Mouse (Mus musculus): Measurements from ENCODE around the gene Lag3. TPM values are rescaled to one million over a fixed set of nuclear protein-coding genes. Genes with fewer than 3 reads are reported as not detected.

The Lag3 gene
- polyA plus RNA-seq (2012; rRNA removed) = 8.3 and 8.4 TPM in 2 replicates

DNA sequence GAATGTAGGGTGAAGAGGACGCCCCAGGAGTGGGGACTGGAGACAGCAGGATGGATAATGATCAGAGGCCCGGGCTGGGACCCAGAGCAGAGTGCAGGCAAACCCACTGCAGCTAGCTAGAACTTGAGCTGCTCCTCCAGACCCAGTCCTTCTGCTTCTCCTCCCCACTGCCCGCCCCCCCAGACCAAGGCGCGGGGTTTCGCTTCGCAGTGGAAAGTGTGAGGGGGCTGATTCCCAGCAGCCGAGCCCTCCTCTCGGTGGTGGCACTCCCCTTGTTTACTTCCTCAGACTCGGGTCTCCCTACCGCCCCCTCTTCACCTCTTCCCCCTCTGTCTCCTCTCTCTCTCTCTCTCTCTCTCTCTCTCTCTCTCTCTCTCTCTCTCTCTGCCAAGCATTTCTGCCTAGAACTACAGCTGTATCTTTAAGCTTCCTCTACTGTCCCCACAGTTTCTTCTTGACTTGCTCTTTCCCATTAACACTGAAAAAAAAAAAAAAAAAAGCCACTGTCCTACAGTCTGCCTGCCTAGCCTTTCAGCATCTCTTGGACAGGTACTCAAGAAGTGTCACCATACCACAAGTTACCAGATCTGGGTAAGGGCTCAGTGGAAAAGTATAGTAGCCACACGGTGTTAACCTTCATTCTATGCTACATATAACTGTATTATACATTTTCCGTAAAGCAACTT lies at the start of gene Lag3:
Gene Lag3 (minus strand): TSS at position 173 of the 686 bp plus-strand sequence.

DNA sequence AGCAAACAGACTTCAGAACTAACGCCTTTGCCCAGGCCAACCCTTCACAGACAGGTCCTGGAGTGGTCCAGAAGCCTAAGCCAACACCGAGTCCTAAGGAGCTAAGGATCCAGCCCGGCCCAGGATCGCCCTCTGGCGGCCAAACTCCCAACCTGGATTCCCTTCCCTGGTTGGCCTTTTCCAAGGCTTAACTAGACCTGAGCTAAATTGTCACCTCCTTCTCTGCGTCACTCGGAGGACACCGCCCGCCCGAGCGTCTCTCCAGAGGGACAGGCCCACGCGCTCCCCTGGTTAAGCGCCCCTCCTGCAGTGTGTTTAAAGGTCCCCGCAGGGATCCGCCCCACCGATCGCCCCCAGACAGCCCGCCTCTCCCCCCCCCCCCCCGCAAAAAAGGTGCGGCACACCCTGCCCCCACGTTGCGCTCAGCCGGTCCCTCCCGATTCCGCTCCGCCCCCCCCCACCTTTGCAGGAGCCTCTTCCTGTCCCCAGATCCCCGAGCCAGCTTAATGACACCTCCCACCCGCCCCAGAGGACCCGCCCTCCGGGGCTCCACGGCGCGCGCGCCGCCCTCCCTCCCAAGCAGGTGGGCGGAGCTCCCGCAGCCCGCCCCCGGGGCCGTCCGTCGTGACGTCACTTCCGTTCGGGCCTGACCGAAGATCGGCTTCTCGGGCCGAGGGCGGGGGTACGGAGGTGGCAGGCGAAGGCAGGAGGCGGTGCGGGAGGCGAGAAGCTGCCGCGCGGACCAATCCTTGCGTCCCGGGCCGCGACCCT lies 19.4 kb upstream of the Lag3 start, which contains the start of gene Mlf2:
Gene Mlf2 (plus strand): TSS at position 633 of the 771 bp plus-strand sequence.

DNA sequence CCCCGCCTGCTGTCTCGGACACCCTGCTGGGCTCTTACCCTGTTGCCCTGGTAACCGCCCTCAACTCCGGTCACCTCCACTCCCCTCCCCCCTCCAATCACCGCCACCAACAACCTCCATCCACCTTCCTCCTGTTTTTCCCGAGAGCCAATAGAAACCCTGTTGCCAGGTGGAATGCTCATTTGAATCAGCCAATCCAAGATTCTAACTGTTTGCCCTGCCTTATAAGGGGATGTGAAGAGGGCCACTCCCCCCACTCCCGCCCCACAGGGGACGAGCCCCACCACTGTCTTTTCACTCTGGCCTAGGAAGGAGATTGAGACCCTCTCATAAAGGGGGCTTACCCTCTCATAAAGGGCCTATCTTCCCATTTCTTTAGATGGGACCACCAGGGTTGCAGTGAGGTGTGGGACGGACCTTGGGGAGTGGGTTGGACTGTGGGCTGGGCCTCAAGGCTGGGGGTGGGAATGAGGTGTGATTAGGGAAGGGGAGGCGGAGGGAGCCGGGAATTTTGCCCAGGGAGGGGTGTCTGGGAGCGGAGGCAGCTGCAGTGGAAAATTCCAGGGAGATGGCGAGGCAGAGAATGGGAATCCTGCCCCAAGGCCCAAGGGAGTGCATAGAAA lies 8.3 kb upstream of the Lag3 start, which contains the start of gene Ptms:
Gene Ptms (minus strand): TSS at position 409 of the 623 bp plus-strand sequence.

DNA sequence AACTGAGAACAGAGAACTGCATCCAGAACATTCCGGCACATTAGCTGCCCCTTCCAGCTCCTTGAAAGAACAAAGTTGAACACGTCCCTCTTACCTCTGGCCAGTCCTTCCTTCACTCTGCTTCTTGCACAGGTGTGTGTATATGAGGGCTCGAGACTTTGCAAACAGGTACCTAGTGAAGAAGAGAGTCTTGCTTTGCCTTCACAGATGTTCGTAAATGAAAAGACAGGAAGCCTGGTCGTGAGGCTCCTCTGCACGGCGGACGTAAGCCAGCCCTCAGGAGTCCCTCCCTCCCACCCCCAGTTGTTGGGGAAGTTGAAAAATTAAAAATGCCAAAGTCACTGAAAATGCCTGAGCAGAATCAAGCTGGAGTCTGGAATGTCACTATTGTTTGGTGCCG lies 23.5 kb downstream of the Lag3 start, which contains the start of gene Cd4:
Gene Cd4 (minus strand): TSS at position 236 of the 400 bp plus-strand sequence.

DNA sequence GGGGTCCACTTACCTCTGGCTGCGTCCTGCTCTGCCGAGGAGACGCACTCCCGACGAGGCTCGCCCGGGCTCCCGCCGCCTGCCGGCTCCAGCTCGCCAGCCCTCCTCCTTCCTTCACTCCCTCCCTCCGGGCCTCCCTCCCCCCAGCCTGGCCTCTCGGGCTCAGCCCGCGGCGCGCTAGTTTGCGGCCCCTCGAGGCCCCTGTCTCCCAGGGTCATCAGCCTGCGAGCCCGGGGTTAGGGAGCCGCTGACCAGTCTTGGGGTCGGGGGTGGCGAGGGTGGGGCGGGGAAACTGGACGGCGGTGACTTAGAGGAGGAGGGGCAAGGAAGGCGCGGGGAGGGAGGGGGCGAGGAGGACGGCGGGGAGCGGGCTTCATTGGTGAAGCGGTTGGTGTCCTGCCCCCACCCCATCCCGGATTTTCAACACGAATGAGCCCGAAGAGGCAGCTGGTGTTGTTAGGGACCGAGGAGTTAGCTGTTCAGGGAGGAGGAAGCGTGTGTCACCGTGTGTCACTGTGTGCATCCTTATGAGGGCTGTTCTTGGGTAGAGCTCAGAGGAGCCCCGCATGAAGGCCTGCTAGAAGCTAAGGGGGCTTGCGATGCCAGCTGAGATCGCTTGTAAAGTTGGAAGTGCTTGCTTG lies 47.7 kb downstream of the Lag3 start, which contains the start of gene Gpr162:
Gene Gpr162 (minus strand): TSS at position 326 of the 641 bp plus-strand sequence.

DNA sequence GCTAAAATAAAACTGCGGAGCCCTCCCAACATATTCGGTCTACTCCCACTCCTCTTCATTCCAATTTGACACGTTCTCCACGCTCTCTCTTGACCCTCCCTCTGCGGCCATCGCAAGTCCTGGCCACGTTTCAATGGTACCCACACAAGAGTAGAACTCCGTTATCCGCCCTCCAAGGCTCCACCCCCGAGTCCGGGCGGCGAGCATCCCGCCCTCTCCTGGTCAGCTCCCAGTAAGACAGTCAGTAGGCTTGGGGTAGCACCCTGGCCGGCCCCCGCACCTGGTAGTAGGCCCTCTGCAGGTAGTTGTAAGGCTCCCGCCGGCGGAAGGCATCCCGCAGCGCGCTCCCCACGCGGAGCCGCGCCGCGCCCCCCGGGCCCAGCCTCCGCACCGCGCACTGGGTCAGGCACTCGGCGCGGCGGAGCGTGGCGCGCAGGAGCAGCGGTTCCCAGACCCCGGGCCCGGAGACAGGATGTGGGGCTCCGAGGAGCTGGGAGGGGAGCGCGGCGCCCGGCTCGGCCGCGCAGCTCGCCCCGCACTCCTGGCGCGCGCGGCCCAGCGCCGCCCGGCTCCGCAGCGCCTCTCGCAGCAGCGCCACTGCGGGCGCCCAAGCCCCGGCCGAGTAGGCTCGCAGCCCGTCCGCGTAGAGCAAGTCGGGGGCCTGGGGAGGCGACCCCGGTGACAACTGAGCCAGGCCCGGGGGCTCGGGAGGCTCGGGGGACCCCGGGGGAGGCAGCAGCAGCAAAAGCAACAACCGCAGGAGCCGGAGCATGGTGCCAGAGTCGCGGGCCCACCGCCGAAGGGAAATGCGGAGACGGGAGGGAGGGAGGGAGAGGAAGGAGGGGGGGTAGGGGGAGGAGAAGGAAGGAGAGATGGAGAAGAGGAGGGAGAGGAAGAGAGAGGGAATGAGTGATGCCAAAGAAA lies 54.3 kb downstream of the Lag3 start, which contains the start of gene P3h3:
Gene P3h3 (minus strand): TSS at position 837 of the 924 bp plus-strand sequence.

Other genes with a start within 250 kb of the Lag3 start
- gene Lpcat3, start 248.7 kb downstream of the Lag3 start, polyA plus RNA-seq (2012; rRNA removed) = 174 and 229 TPM in 2 replicates
- 43.9 and 53.5 TPM in 2 replicates for gene Emg1, start 199.5 kb downstream of the Lag3 start, polyA plus RNA-seq (2012; rRNA removed)
- gene Phb2, start 199.4 kb downstream of the Lag3 start, polyA plus RNA-seq (2012; rRNA removed) = 133 and 151 TPM in 2 replicates
- gene Ptpn6, start 173.0 kb downstream of the Lag3 start, polyA plus RNA-seq (2012; rRNA removed) = 15.2 and 17.3 TPM in 2 replicates
- 266 and 371 TPM in 2 replicates for gene Grcc10, start 170.3 kb downstream of the Lag3 start, polyA plus RNA-seq (2012; rRNA removed)
- gene Gm45234, start 155.7 kb downstream of the Lag3 start, polyA plus RNA-seq (2012; rRNA removed) = not detected in 2 replicates
- 44.9 and 59.9 TPM in 2 replicates for gene Atn1, start 155.2 kb downstream of the Lag3 start, polyA plus RNA-seq (2012; rRNA removed)
- 10.6 and 11.5 TPM in 2 replicates for gene Eno2, start 142.0 kb downstream of the Lag3 start, polyA plus RNA-seq (2012; rRNA removed)
- 9.0 and 11.7 TPM in 2 replicates for gene Lrrc23, start 132.0 kb downstream of the Lag3 start, polyA plus RNA-seq (2012; rRNA removed)
- gene Spsb2, start 103.0 kb downstream of the Lag3 start, polyA plus RNA-seq (2012; rRNA removed) = 27.7 and 31.4 TPM in 2 replicates
- 353 and 433 TPM in 2 replicates for gene Tpi1, start 97.4 kb downstream of the Lag3 start, polyA plus RNA-seq (2012; rRNA removed)
- gene Usp5, start 82.2 kb downstream of the Lag3 start, polyA plus RNA-seq (2012; rRNA removed) = 120 TPM in 2 replicates
- 20.9 and 42.3 TPM in 2 replicates for gene Cdca3, start 82.2 kb downstream of the Lag3 start, polyA plus RNA-seq (2012; rRNA removed)
- 0.98 and 1.0 TPM in 2 replicates for gene Gnb3, start 71.4 kb downstream of the Lag3 start, polyA plus RNA-seq (2012; rRNA removed)
- 99.7 and 118 TPM in 2 replicates for gene P3h3, start 54.0 kb downstream of the Lag3 start, polyA plus RNA-seq (2012; rRNA removed)
- 3.2 and 3.4 TPM in 2 replicates for gene Gpr162, start 47.7 kb downstream of the Lag3 start, polyA plus RNA-seq (2012; rRNA removed)
- 1.4 and 1.6 TPM in 2 replicates for gene Cd4, start 23.5 kb downstream of the Lag3 start, polyA plus RNA-seq (2012; rRNA removed)
- 2,014 and 3,023 TPM in 2 replicates for gene Ptms, start 8.4 kb upstream of the Lag3 start, polyA plus RNA-seq (2012; rRNA removed)
- gene Mlf2, start 19.7 kb upstream of the Lag3 start, polyA plus RNA-seq (2012; rRNA removed) = 367 and 376 TPM in 2 replicates
- 232 and 278 TPM in 2 replicates for gene Cops7a, start 53.8 kb upstream of the Lag3 start, polyA plus RNA-seq (2012; rRNA removed)
- 5.2 and 10.1 TPM in 2 replicates for gene Pianp, start 85.0 kb upstream of the Lag3 start, polyA plus RNA-seq (2012; rRNA removed)
- 70.1 and 85.2 TPM in 2 replicates for gene Zfp384, start 97.4 kb upstream of the Lag3 start, polyA plus RNA-seq (2012; rRNA removed)
- 48.6 and 50.5 TPM in 2 replicates for gene Ing4, start 128.1 kb upstream of the Lag3 start, polyA plus RNA-seq (2012; rRNA removed)
- 18.8 and 27.3 TPM in 2 replicates for gene Acrbp, start 138.0 kb upstream of the Lag3 start, polyA plus RNA-seq (2012; rRNA removed)
- gene Lpar5, start 156.2 kb upstream of the Lag3 start, polyA plus RNA-seq (2012; rRNA removed) = 5.5 and 5.9 TPM in 2 replicates
- 118 and 161 TPM in 2 replicates for gene Chd4, start 184.3 kb upstream of the Lag3 start, polyA plus RNA-seq (2012; rRNA removed)
- 20.9 and 24.3 TPM in 2 replicates for gene Nop2, start 220.2 kb upstream of the Lag3 start, polyA plus RNA-seq (2012; rRNA removed)
- gene Iffo1, start 233.5 kb upstream of the Lag3 start, polyA plus RNA-seq (2012; rRNA removed) = 52.0 and 67.4 TPM in 2 replicates

Measured in ovary, adult 2 months (tissue).